Mouse (Mus musculus) ES-CJ7 (cell line): ENCODE measurements around the gene Pacsin3.

Experiments
- DNase-seq: peaks from one replicate; pipeline ENCODE4 v3.0.0; 2011; ENCODE audit warnings: low read depth, low spot score

Pacsin3 gene

DNA sequence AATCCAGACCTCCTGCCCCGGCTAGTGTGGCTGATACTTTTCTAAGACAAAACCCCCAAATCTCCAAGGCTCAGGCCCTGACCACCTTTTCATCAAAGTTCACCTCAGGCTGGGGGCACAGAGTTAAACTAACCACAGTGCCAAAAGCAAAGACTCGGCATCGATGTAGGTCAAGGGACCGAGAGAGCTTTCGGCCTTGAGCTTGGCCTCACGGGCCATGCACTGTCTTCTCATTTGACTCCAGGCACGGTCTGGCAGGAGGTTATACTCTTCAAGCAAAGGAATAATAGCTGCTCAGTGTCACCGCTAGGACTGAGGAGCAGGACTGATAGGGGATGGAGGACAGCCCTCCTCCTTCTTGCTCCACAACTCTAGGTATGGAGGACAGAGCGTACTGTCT, 50.2 kb downstream of the Pacsin3 start:
- DNase-seq = no peak

DNA sequence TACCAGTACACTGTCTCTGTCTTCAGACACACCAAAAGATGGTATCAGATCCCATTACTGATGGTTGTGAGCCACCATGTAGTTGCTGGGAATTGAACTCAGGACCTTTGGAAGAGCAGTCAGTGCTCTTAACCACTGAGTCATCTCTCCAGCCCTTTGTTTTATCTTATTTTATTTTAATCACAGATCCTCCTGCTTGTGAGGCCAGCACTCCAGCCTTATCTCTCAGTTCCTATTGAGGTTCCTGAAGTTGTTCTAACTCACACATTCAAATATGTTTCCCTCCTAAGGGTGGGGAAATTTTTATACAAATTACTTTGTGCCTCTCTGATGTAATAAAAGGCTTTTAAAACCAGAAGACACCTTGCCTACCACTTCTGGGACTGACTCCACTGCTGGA, 50.8 kb downstream of the Pacsin3 start:
- DNase-seq = no peak

DNA sequence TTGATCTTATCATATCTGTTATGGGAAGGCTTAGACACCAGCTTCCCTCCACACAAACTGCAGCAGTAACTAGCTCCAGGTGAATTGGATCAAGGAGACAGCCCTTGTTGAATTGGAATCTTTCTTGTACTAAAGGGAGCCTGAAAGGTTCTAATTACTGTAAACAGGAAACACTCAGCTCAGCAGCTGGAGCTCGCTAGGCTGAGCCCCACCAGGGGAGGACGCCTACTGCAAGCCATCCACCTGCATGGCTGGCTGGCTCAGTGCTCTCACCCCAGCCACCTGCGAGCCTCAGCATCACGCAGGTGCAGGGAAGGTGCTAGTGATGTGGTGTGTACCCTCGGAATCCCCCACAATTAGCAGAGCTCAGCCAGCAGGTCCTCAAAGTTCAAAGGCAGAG, 52.9 kb downstream of the Pacsin3 start:
- DNase-seq = no peak

DNA sequence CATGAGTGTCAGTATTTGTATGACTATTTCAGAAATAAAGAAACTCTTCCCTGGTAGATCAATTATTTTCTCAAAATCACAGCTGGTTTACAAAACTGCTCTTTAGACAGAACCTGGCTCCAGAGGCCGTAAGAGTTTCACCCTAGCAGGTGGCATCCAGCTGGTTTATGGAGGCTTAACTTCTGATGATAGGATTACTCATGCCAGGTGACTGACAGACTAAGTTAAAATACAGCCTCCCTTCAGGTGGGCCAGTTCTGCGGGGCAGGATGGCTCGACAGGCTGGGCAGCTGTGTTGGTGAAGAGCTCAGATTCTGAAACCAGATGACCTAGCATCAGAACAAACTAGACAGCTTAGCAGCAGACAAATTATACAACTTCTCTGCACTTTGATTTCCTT, 53.8 kb downstream of the Pacsin3 start:
- no peak for DNase-seq

DNA sequence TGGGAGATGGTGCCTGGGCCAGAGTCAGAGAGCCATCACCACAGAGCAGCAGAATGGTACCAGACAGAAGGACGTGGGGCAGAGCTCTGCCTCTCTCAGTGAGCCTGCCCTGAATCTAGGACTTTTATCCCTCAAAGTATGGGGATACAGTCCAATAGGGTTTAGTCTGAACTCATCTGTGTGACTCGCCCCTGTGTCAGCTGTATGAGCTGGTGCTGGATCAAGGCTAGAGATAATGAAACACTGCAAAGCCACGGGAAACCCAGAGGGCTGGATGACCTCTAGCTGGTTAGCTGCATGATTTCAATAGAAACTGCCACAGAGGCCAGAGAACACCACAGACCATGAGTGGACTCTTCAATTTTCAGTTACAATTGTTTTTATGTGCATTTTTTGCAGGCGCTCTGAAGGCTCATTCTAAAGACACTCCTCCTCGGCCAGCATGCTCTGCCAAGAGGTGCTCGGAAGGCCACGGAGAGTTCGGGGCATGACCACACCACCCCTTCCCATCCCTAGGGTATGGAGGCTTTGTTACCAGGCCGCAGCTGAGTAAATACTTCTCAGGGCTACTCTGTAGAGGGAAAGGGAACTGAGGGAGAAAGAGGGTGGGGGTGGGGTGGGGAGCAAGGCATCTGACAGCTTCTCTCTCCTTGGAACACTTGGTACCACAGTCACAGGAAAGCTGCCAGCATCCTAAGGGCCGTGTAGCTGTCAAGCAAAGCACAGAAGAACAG, 57.0 kb downstream of the Pacsin3 start:
- DNase-seq = no peak

DNA sequence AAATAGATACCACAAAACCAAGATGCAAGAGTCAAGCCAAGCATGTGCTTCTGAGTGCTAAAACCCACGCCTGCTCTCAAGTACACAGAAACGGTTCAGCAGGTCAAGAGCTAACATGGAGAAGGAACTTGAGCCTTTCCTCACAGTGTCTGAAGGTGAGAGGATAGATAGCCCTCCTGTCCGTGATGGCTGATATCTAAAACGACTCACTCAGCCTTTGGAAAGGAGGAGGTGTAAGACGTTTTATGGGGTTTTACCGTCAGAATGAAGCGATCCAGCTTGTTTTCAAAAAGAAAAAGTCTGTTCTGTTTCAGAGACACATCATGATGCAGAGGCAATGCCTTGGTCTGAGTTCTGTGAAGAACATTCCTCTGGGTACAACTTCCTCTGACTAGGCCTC, 58.4 kb downstream of the Pacsin3 start:
- DNase-seq = no peak
